Mouse (Mus musculus): ENCODE measurements at regions not wholly inside any gene's neighbourhood (a gene's known extent, or its start where the extent isn't known, plus 50 kb on each side); places are given as distances from the start of the nearest gene placed in this dataset.

GRCm38 (mm10) chr15:36719241-36719640 lies 288.3 kb downstream of the Zfp706 start:
- Histone ChIP-seq H3K27ac (ENCODE audit: low read length) (no peak overlapping the region), H3K9me3 (ENCODE audit: control insufficient read depth, low read depth, low read length) (no peaks in the 10 kb centered on the region), H3K27me3 (ENCODE audit: control insufficient read depth, insufficient read depth, low read length) (no peaks in the 10 kb centered on the region), H3K9ac (replicated peaks; ENCODE audit: low read depth, low read length) (no peak overlapping the region), H3K36me3 (ENCODE audit: control insufficient read depth, insufficient read depth, low read length) (no peaks in the 10 kb centered on the region), H3K4me1 (ENCODE audit: control insufficient read depth, insufficient read depth, low read length) (peaks cover 6% of the 10 kb centered on the region; the same call in 1 of the 2 replicates), H3K4me3 (ENCODE audit: low read depth, low read length) (no peak overlapping the region), H3K4me2 (replicated peaks; ENCODE audit: low read depth, low read length) (no peak overlapping the region)
- 70% methylated on average over 2 of the region's 2 CpGs for WGBS
- ATAC-seq (ENCODE audit: insufficient number of reproducible peaks, insufficient read depth, low FRiP score, low read depth): no peak

- no peak overlapping the region for H3K4me2 ChIP-seq (replicated peaks; ENCODE audit: low read depth, low read length)
- H3K9ac ChIP-seq (replicated peaks; ENCODE audit: low read depth, low read length): no peak overlapping the region
- no peak for ATAC-seq (ENCODE audit: insufficient number of reproducible peaks, insufficient read depth, low FRiP score, low read depth)
- no peaks in the 10 kb centered on the region for H3K27me3 ChIP-seq (ENCODE audit: control insufficient read depth, insufficient read depth, low read length)
- H3K4me1 ChIP-seq (ENCODE audit: control insufficient read depth, insufficient read depth, low read length): peaks cover 6% of the 10 kb centered on the region; the same call in 1 of the 2 replicates
- H3K9me3 ChIP-seq (ENCODE audit: control insufficient read depth, low read depth, low read length): no peaks in the 10 kb centered on the region
- 68% methylated on average over 6 of the region's 6 CpGs for WGBS
- H3K36me3 ChIP-seq (ENCODE audit: control insufficient read depth, insufficient read depth, low read length): no peaks in the 10 kb centered on the region
- H3K27ac ChIP-seq (ENCODE audit: low read length): no peak overlapping the region
- no peak overlapping the region for H3K4me3 ChIP-seq (ENCODE audit: low read depth, low read length)
These were observed 289.7 kb downstream of the Zfp706 start for GRCm38 (mm10) chr15:36717835-36718234.

GRCm38 (mm10) chr15:36716686-36717038 lies 290.9 kb downstream of the Zfp706 start:
- peaks cover under 1% of the 10 kb centered on the region; the same call in 1 of the 2 replicates for H3K4me1 ChIP-seq (ENCODE audit: control insufficient read depth, insufficient read depth, low read length)
- no peak overlapping the region for H3K27ac ChIP-seq (ENCODE audit: low read length)
- H3K4me3 ChIP-seq (ENCODE audit: low read depth, low read length): no peak overlapping the region
- no peaks in the 10 kb centered on the region for H3K36me3 ChIP-seq (ENCODE audit: control insufficient read depth, insufficient read depth, low read length)
- H3K9me3 ChIP-seq (ENCODE audit: control insufficient read depth, low read depth, low read length): no peaks in the 10 kb centered on the region
- no peak overlapping the region for H3K9ac ChIP-seq (replicated peaks; ENCODE audit: low read depth, low read length)
- no peaks in the 10 kb centered on the region for H3K27me3 ChIP-seq (ENCODE audit: control insufficient read depth, insufficient read depth, low read length)
- peak; percentile 14; the same call in 1 of the 2 replicates for ATAC-seq (ENCODE audit: insufficient number of reproducible peaks, insufficient read depth, low FRiP score, low read depth)
- no peak overlapping the region for H3K4me2 ChIP-seq (replicated peaks; ENCODE audit: low read depth, low read length)

GRCm38 (mm10) chr15:36715745-36716685 lies 291.6 kb downstream of the Zfp706 start:
- Histone ChIP-seq H3K4me3 (ENCODE audit: low read depth, low read length) (peak overlapping the region; percentile 20), H3K27me3 (ENCODE audit: control insufficient read depth, insufficient read depth, low read length) (no peaks in the 10 kb centered on the region), H3K9me3 (ENCODE audit: control insufficient read depth, low read depth, low read length) (no peaks in the 10 kb centered on the region), H3K9ac (replicated peaks; ENCODE audit: low read depth, low read length) (no peak overlapping the region), H3K36me3 (ENCODE audit: control insufficient read depth, insufficient read depth, low read length) (no peaks in the 10 kb centered on the region), H3K27ac (ENCODE audit: low read length) (no peak overlapping the region), H3K4me2 (replicated peaks; ENCODE audit: low read depth, low read length) (peak overlapping the region; percentile 22), H3K4me1 (ENCODE audit: control insufficient read depth, insufficient read depth, low read length) (no peaks in the 10 kb centered on the region)
- WGBS: 13% methylated on average over 26 of the region's 26 CpGs
- peak; percentile 84; the same call in 1 of the 2 replicates for ATAC-seq (ENCODE audit: insufficient number of reproducible peaks, insufficient read depth, low FRiP score, low read depth)

GRCm38 (mm10) chr15:36715159-36715558 lies 292.4 kb downstream of the Zfp706 start:
- Histone ChIP-seq H3K27ac (ENCODE audit: low read length) (no peak overlapping the region), H3K4me2 (replicated peaks; ENCODE audit: low read depth, low read length) (no peak overlapping the region), H3K27me3 (ENCODE audit: control insufficient read depth, insufficient read depth, low read length) (no peaks in the 10 kb centered on the region), H3K9ac (replicated peaks; ENCODE audit: low read depth, low read length) (no peak overlapping the region), H3K36me3 (ENCODE audit: control insufficient read depth, insufficient read depth, low read length) (no peaks in the 10 kb centered on the region), H3K9me3 (ENCODE audit: control insufficient read depth, low read depth, low read length) (no peaks in the 10 kb centered on the region), H3K4me1 (ENCODE audit: control insufficient read depth, insufficient read depth, low read length) (no peaks in the 10 kb centered on the region), H3K4me3 (ENCODE audit: low read depth, low read length) (no peak overlapping the region)
- 91% methylated on average over 6 of the region's 6 CpGs for WGBS
- no peak for ATAC-seq (ENCODE audit: insufficient number of reproducible peaks, insufficient read depth, low FRiP score, low read depth)

GRCm38 (mm10) chr15:36709788-36710187 lies 297.8 kb downstream of the Zfp706 start:
- Histone ChIP-seq H3K9ac (replicated peaks; ENCODE audit: low read depth, low read length) (no peak overlapping the region), H3K4me1 (ENCODE audit: control insufficient read depth, insufficient read depth, low read length) (no peaks in the 10 kb centered on the region), H3K9me3 (ENCODE audit: control insufficient read depth, low read depth, low read length) (no peaks in the 10 kb centered on the region), H3K27me3 (ENCODE audit: control insufficient read depth, insufficient read depth, low read length) (no peaks in the 10 kb centered on the region), H3K36me3 (ENCODE audit: control insufficient read depth, insufficient read depth, low read length) (no peaks in the 10 kb centered on the region), H3K27ac (ENCODE audit: low read length) (no peak overlapping the region), H3K4me2 (replicated peaks; ENCODE audit: low read depth, low read length) (no peak overlapping the region), H3K4me3 (ENCODE audit: low read depth, low read length) (no peak overlapping the region)
- 39% methylated on average over 3 of the region's 3 CpGs for WGBS
- ATAC-seq (ENCODE audit: insufficient number of reproducible peaks, insufficient read depth, low FRiP score, low read depth): peak; percentile 38; the same call in 1 of the 2 replicates

GRCm38 (mm10) chr15:36708471-36708870 lies 299.1 kb downstream of the Zfp706 start:
- H3K9me3 ChIP-seq (ENCODE audit: control insufficient read depth, low read depth, low read length): no peaks in the 10 kb centered on the region
- no peaks in the 10 kb centered on the region for H3K4me1 ChIP-seq (ENCODE audit: control insufficient read depth, insufficient read depth, low read length)
- ATAC-seq (ENCODE audit: insufficient number of reproducible peaks, insufficient read depth, low FRiP score, low read depth): no peak
- WGBS: 19% methylated on average over 3 of the region's 3 CpGs
- H3K27me3 ChIP-seq (ENCODE audit: control insufficient read depth, insufficient read depth, low read length): no peaks in the 10 kb centered on the region
- no peak overlapping the region for H3K27ac ChIP-seq (ENCODE audit: low read length)
- H3K4me3 ChIP-seq (ENCODE audit: low read depth, low read length): no peak overlapping the region
- no peak overlapping the region for H3K4me2 ChIP-seq (replicated peaks; ENCODE audit: low read depth, low read length)
- H3K9ac ChIP-seq (replicated peaks; ENCODE audit: low read depth, low read length): no peak overlapping the region
- no peaks in the 10 kb centered on the region for H3K36me3 ChIP-seq (ENCODE audit: control insufficient read depth, insufficient read depth, low read length)

- H3K4me2 ChIP-seq (replicated peaks; ENCODE audit: low read depth, low read length): no peak overlapping the region
- no peaks in the 10 kb centered on the region for H3K27me3 ChIP-seq (ENCODE audit: control insufficient read depth, insufficient read depth, low read length)
- no peaks in the 10 kb centered on the region for H3K9me3 ChIP-seq (ENCODE audit: control insufficient read depth, low read depth, low read length)
- no peak overlapping the region for H3K27ac ChIP-seq (ENCODE audit: low read length)
- H3K4me3 ChIP-seq (ENCODE audit: low read depth, low read length): no peak overlapping the region
- no peak overlapping the region for H3K9ac ChIP-seq (replicated peaks; ENCODE audit: low read depth, low read length)
- whole genome bisulfite sequencing: 41% methylated on average over 4 of the region's 4 CpGs
- no peaks in the 10 kb centered on the region for H3K4me1 ChIP-seq (ENCODE audit: control insufficient read depth, insufficient read depth, low read length)
- ATAC-seq (ENCODE audit: insufficient number of reproducible peaks, insufficient read depth, low FRiP score, low read depth): peak; percentile 54; the same call in 1 of the 2 replicates
- H3K36me3 ChIP-seq (ENCODE audit: control insufficient read depth, insufficient read depth, low read length): no peaks in the 10 kb centered on the region
These were observed 301.6 kb downstream of the Zfp706 start for GRCm38 (mm10) chr15:36705990-36706389.
